Mouse (Mus musculus) heart, embryonic 12.5 days (tissue): ENCODE measurements around the gene Bcl7a. TPM values are rescaled to one million over a fixed set of nuclear protein-coding genes. Genes with fewer than 3 reads are reported as not detected.

Source experiments
- ATAC-seq: fragments of 200-750 bp; cut with Nextera tagmentation; 2 replicates; pipeline ENCODE4 v1.8.0; 2017; ENCODE audit warnings: moderate TSS enrichment, moderate library complexity; ENCODE audit not compliant: insufficient number of reproducible peaks, low FRiP score
- H3K27ac ChIP-seq: fragments of 300-500 bp; sonication (generic); 2 replicates; pipeline ENCODE4 v1.5.1; 2016; ENCODE audit warnings: mild to moderate bottlenecking, moderate library complexity; ENCODE audit not compliant: poor library complexity, severe bottlenecking
- H3K27me3 ChIP-seq: fragments of 300-500 bp; sonication (generic); replicated peaks from 2 replicates; pipeline ENCODE4 v1.6.1; 2016; ENCODE audit warnings: mild to moderate bottlenecking, moderate library complexity
- H3K36me3 ChIP-seq: fragments of 300-500 bp; sonication (generic); 2 replicates; pipeline ENCODE4 v1.6.1; 2016; ENCODE audit warnings: mild to moderate bottlenecking, moderate library complexity
- H3K4me1 ChIP-seq: fragments of 300-500 bp; sonication (generic); replicated peaks from 2 replicates; pipeline ENCODE4 v1.6.1; 2016; ENCODE audit warnings: mild to moderate bottlenecking
- H3K4me2 ChIP-seq: fragments of 300-500 bp; sonication (generic); 2 replicates; pipeline ENCODE4 v1.6.1; 2016; ENCODE audit warnings: mild to moderate bottlenecking, moderate library complexity
- H3K4me3 ChIP-seq: fragments of 300-500 bp; sonication (generic); 2 replicates; pipeline ENCODE4 v1.5.1; 2016; ENCODE audit warnings: mild to moderate bottlenecking
- H3K9ac ChIP-seq: fragments of 300-500 bp; sonication (generic); 2 replicates; pipeline ENCODE4 v1.6.1; 2016; ENCODE audit warnings: mild to moderate bottlenecking, moderate library complexity
- H3K9me3 ChIP-seq: fragments of 300-500 bp; sonication (generic); replicated peaks from 2 replicates; pipeline ENCODE4 v1.6.1; 2016; ENCODE audit warnings: mild to moderate bottlenecking, moderate library complexity
- WGBS: fragments of 180-500 bp; shearing (Covaris S2); methylation state at CpG from one replicate; pipeline ENCODE4 v1.1.7; 2016; 5-methylcytosine and 5-hydroxymethylcytosine counted together
- polyA plus RNA-seq: library from polyadenylated mRNA; unstranded; fragments of >200 nt; fragmentation: Nextera tagmentation; extraction: Ambion mirVana; gene quantifications from 2 replicates; pipeline ENCODE4 v1.2.1, GENCODE M21; 2016

Bcl7a gene
- polyA plus RNA-seq, 1 experiment from 2014 or later, result 16.6 TPM

DNA sequence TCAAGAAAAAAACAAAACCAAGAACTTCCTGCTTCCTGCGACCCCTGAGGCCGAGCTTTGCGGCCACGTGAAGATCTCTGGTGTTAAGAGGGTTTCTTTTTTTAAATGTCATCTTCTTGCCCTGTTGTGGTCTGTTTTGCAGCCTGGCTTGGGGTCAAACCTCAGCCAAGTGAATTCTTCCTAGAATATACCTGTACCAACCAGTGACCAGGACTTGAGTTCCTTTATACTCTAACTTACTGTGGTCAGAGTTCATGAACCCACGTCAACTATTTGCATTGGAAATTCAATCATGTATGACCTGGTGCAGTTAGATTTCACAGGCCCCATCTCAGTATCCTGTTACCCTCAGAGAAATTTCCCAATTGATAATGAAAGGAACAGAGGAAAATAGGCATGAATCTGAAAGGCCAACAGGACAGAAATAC is 35.9 kb downstream of the Bcl7a start:
- WGBS, result 51% methylated on average over 5 of the region's 5 CpGs
- ATAC-seq, result no peak

GRCm38 (mm10) chr5:123381968-123382367 is 38.3 kb downstream of the Bcl7a start:
- Histone ChIP-seq H3K27ac (no peak overlapping the region), H3K36me3 (no peaks in the 10 kb centered on the region), H3K27me3 (0 out of 2 replicates have a peak, but pooled peaks cover 4% of the 10 kb centered on the region), H3K9ac (no peak overlapping the region), H3K4me3 (peak overlapping the region; percentile 24), H3K4me2 (peak overlapping the region; percentile 53), H3K4me1 (peaks cover 32% of the 10 kb centered on the region), H3K9me3 (peaks cover 3% of the 10 kb centered on the region; the same call in 1 of the 2 replicates)
- ATAC-seq, result peak; percentile 44; the same call in 1 of the 2 replicates
- WGBS, result 10% methylated on average over 20 of the region's 20 CpGs

More for the DNA sequence above, 35.9 kb downstream of the Bcl7a start:
- no peak overlapping the region for H3K9ac ChIP-seq
- no peak overlapping the region for H3K4me3 ChIP-seq
- peaks cover 5% of the 10 kb centered on the region for H3K36me3 ChIP-seq
- H3K4me1 ChIP-seq, result peaks cover 40% of the 10 kb centered on the region
- no peak overlapping the region for H3K27ac ChIP-seq
- no peak overlapping the region for H3K4me2 ChIP-seq
- 0 out of 2 replicates have a peak, but pooled peaks cover 4% of the 10 kb centered on the region for H3K27me3 ChIP-seq
- H3K9me3 ChIP-seq, result no peaks in the 10 kb centered on the region

DNA sequence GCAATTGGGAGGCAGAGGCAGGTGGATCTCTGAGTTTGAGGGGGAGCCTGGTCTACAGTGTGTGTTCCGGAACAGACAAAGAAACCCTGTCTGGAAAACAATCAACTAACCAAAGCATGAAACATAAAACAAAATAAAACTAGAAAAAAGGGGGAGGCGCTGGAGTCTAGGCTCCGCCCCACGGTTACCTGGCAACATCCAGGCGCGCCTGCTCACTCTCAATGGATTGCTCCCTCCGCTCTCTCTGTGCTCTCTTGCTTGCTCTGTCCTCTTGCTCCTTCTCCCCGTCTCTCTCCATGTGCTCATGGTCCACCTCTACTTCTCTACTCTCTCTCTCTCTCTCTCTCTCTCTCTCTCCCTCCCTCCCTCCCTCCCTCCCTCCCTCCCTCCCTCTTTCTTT is 39.1 kb downstream of the Bcl7a start:
- Histone ChIP-seq H3K9ac (no peak overlapping the region), H3K4me2 (no peak overlapping the region), H3K27me3 (0 out of 2 replicates have a peak, but pooled peaks cover 4% of the 10 kb centered on the region), H3K4me1 (peaks cover 28% of the 10 kb centered on the region), H3K36me3 (no peaks in the 10 kb centered on the region), H3K4me3 (no peak overlapping the region), H3K9me3 (peaks cover 3% of the 10 kb centered on the region; the same call in 1 of the 2 replicates), H3K27ac (no peak overlapping the region)
- ATAC-seq, result no peak
- WGBS, result 74% methylated on average over 8 of the region's 8 CpGs

DNA sequence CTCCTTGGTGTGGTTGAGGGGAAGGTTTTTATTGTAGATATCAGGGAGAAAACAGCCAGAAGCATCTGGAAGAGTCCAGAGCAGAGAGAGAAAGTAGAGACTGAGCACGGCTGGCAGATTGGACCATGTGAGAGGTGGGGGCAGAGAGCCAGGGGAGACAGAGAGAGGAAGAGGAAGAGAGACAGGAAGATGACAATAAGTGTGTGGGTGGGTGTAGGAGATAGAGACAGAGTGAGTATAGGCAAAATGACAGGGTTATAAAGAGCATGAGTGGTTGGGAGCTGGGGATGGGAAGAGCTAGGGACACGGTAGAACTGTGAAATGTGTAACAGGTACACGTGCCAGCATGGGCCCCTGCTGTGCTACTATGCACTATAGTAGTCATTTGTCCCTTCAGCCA is 44.8 kb downstream of the Bcl7a start:
- H3K9me3 ChIP-seq, result peaks cover 3% of the 10 kb centered on the region; the same call in 1 of the 2 replicates
- H3K4me3 ChIP-seq, result no peak overlapping the region
- H3K27ac ChIP-seq, result no peak overlapping the region
- ATAC-seq, result no peak
- no peak overlapping the region for H3K4me2 ChIP-seq
- peaks cover 24% of the 10 kb centered on the region for H3K4me1 ChIP-seq
- H3K36me3 ChIP-seq, result no peaks in the 10 kb centered on the region
- no peaks in the 10 kb centered on the region for H3K27me3 ChIP-seq
- WGBS, result 22% methylated on average over 3 of the region's 3 CpGs
- H3K9ac ChIP-seq, result no peak overlapping the region

DNA sequence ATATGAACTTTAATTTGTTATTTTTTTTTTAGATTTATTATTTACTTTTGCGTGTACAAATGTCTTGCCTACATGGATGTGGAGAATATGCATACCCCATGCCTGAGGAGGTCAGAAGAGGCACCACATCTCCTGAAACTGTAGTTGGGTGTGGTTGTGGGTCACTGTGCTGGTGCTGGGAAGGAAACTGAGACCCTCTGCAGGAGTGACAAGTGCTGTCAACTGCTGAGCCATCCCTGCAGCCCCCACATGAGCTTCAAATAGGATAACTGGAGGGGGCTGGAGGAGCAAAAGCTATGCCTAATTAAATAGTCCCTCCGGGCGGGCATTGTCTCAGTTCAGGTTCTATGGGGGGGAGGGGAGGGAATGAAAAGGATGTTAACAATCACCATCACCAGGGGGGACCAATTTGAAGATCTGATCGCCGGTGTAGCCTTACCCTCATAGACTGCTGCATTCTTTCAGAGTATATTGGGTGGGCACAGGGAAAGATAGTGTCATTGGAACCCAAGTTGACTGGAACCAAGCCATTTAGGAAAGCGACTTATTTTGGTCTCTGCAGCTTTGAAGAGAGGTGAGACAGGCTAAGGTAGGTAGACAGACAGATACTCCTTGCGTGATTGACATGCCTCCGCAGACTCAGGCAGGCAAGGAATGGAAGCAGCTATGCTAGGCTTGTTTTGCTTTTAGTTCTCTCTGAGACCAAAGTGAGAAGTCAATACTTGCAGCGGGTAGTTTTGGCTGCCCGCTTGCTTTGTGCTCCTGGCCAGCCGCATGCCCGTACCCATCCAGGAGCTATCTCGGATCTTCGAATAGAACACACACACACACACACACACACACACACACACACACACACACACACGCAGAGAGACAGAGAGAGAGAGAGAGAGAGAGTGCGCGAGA is 47.2 kb downstream of the Bcl7a start:
- no peak overlapping the region for H3K27ac ChIP-seq

DNA sequence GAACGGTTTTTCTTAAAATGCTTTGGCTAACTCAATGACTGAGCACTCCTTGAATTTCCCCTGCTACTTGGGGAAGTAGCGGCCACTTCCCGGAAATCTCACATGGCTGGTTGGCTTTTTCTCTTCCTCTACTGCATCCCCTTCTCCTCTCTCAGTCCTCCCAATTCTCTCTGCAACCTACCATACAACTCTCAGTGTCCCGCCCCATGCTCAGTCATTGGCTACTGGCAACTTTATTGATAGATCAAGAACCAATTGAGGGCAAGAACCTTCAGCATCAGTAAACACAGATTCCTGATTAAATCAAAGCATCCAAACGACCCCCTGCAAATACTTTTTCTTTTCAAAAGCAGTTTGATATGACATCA is 47.8 kb downstream of the Bcl7a start:
- Histone ChIP-seq H3K4me1 (peaks cover 44% of the 10 kb centered on the region), H3K27ac (no peak overlapping the region), H3K9ac (no peak overlapping the region; the same call in 1 of the 2 replicates), H3K36me3 (no peaks in the 10 kb centered on the region), H3K4me2 (peak overlapping the region; percentile 77), H3K27me3 (no peaks in the 10 kb centered on the region), H3K4me3 (peak overlapping the region; percentile 47), H3K9me3 (no peaks in the 10 kb centered on the region)
- ATAC-seq, result no peak
- WGBS, result 6% methylated on average over 5 of the region's 5 CpGs

More for the DNA sequence above, 47.2 kb downstream of the Bcl7a start:
- H3K27me3 ChIP-seq, result no peaks in the 10 kb centered on the region
- H3K9me3 ChIP-seq, result peaks cover 3% of the 10 kb centered on the region; the same call in 1 of the 2 replicates
- peak overlapping the region; percentile 47 for H3K4me3 ChIP-seq
- H3K4me1 ChIP-seq, result peaks cover 37% of the 10 kb centered on the region
- no peak for ATAC-seq
- WGBS, result 5% methylated on average over 17 of the region's 17 CpGs
- peak overlapping the region; percentile 77 for H3K4me2 ChIP-seq
- no peaks in the 10 kb centered on the region for H3K36me3 ChIP-seq
- H3K9ac ChIP-seq, result no peak overlapping the region; the same call in 1 of the 2 replicates

GRCm38 (mm10) chr5:123393786-123394302 is 50.2 kb downstream of the Bcl7a start:
- peak overlapping the region; percentile 93 for H3K9ac ChIP-seq
- WGBS, result 9% methylated on average over 5 of the region's 5 CpGs

DNA sequence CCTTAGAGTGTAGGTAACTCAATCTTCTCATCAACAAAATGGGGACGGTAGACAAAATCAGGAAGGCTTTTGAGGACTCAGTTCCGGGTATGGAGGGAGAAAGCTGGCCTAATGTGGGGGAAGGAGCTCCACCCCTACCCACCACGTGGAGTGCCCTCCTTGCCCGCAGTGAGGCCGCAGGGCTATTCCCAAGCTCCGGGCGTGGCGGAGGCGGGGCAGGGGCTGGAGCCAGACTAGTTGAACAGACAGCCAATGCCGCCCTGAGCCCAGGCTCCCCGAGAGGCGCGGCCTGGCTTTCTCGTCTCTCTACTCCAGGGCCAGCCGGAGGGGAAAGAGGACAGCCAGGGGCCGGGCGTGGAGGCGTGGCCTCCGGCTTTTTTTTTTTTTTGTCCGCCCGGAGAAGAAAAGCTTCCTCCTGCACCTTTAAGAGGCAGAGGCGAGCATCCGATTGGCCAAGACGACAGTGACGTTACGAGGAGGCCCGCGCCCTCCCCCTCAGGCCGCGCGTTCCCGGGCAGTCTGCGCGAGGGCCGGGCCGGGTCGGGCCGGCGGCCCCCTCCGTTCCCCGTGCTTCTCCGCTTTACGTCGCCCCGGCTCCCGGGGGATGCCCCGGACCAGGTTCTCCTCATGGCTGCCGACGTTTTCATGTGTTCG is 50.8 kb downstream of the Bcl7a start, which contains the start of gene Mlxip:
Gene Mlxip (plus strand): TSS at position 496 of the 654 bp plus-strand sequence.
- no peaks in the 10 kb centered on the region for H3K36me3 ChIP-seq
- H3K4me1 ChIP-seq, result peaks cover 56% of the 10 kb centered on the region
- H3K9ac ChIP-seq, result peak within 1 kb of the TSS; percentile 93
- peak; percentile 97 for ATAC-seq
- H3K27ac ChIP-seq, result peak within 1 kb of the TSS; percentile 89
- peak within 1 kb of the TSS; percentile 93 for H3K4me3 ChIP-seq
- H3K27me3 ChIP-seq, result no peaks in the 10 kb centered on the region
- no peaks in the 10 kb centered on the region for H3K9me3 ChIP-seq
- H3K4me2 ChIP-seq, result peak within 1 kb of the TSS; percentile 83
- WGBS, result under 1% methylated on average over 42 of the region's 50 CpGs

More at GRCm38 (mm10) chr5:123393786-123394302, 50.2 kb downstream of the Bcl7a start:
- H3K27ac ChIP-seq, result peak overlapping the region; percentile 89
- peaks cover 56% of the 10 kb centered on the region for H3K4me1 ChIP-seq
- ATAC-seq, result no peak
- no peaks in the 10 kb centered on the region for H3K27me3 ChIP-seq
- H3K4me2 ChIP-seq, result peak overlapping the region; percentile 83
- no peaks in the 10 kb centered on the region for H3K9me3 ChIP-seq
- no peaks in the 10 kb centered on the region for H3K36me3 ChIP-seq
- peak overlapping the region; percentile 93 for H3K4me3 ChIP-seq

DNA sequence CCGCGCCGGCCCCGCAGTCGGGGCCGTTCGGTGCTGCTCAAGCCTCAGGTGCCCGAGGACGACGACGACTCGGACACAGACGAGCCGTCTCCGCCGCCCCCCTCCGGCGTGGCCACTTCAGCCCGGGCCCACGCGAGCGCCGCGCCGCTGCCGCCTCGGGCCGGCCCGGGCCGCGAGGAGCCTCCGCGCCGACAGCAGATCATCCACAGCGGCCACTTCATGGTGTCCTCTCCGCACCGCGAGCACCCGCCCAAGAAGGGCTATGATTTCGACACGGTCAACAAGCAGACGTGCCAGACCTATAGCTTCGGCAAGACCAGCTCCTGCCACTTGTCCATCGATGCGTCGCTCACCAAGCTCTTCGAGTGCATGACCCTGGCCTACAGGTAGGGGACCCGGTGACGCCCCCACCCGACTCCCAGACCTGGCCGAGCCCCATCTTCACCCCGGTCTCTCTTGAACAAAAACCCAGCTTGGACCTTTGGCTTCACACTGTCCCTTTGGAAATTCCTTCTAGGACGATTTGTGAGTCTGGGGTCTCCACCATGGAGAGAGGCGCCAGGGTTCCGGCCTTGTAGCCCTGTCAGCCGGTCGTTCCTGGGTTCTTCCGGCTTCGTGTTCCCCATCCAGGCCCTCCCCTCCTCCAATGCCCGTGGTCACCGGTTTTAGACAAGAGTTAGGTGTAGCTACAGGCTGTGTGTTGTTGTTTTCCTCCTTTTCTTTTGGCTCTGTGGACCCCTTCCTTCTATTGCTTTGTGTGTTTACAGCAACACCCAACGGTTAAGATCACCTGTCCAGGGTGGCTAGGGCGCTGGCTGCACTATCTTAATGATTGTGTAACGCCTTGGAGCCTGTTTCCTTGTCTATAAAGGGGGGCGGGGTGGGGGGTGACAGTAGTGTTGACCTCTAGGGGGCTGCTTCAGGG is 51.6 kb downstream of the Bcl7a start:
- peak; percentile 24 for ATAC-seq
- H3K36me3 ChIP-seq, result no peaks in the 10 kb centered on the region
- no peaks in the 10 kb centered on the region for H3K9me3 ChIP-seq
- H3K9ac ChIP-seq, result peak overlapping the region; percentile 93
- H3K27me3 ChIP-seq, result no peaks in the 10 kb centered on the region
- under 1% methylated on average over 64 of the region's 65 CpGs for WGBS
- peak overlapping the region; percentile 83 for H3K4me2 ChIP-seq
- peaks cover 50% of the 10 kb centered on the region for H3K4me1 ChIP-seq
- peak overlapping the region; percentile 54 for H3K27ac ChIP-seq
- H3K4me3 ChIP-seq, result peak overlapping the region; percentile 93

- no peak overlapping the region for H3K27ac ChIP-seq
- H3K4me3 ChIP-seq, result peak overlapping the region; percentile 93; the same call in 1 of the 2 replicates
- no peak for ATAC-seq
- H3K27me3 ChIP-seq, result no peaks in the 10 kb centered on the region
- H3K4me1 ChIP-seq, result peaks cover 38% of the 10 kb centered on the region
- H3K36me3 ChIP-seq, result no peaks in the 10 kb centered on the region
- no peak overlapping the region for H3K9ac ChIP-seq
- WGBS, result 48% methylated on average over 8 of the region's 8 CpGs
- H3K4me2 ChIP-seq, result peak overlapping the region; percentile 83
- no peaks in the 10 kb centered on the region for H3K9me3 ChIP-seq
Measured at GRCm38 (mm10) chr5:123396901-123397464, 53.3 kb downstream of the Bcl7a start.
